Mouse (Mus musculus) MEL (cell line): ENCODE results near the gene Scaf11. TPM values are rescaled to one million over a fixed set of nuclear protein-coding genes. Genes with fewer than 3 reads are reported as not detected.

Experiments
- DNase-seq: peaks from one replicate; pipeline ENCODE4 v3.0.0; 2011; ENCODE audit warnings: low read depth, low spot score
- H3K27ac ChIP-seq: 2 replicates; pipeline ENCODE4 v1.5.1; 2012; ENCODE audit warnings: low read depth, mild to moderate bottlenecking, control low read depth, low read length, moderate library complexity; ENCODE audit not compliant: control insufficient read depth
- H3K27me3 ChIP-seq, 2 experiments: fragments of 150-350 bp in 1 of 2; sonication (generic) in 1 of 2; 2 replicates each; pipeline ENCODE4 v1.6.1; 2012; ENCODE audit warnings: low read length in 2 of 2, mild to moderate bottlenecking in 2 of 2, improper control_type of control experiment in 1 of 2, moderate library complexity in 1 of 2; ENCODE audit not compliant: insufficient read depth in 2 of 2, control insufficient read depth in 1 of 2
- H3K36me3 ChIP-seq, 2 experiments: 2 replicates each; pipeline ENCODE4 v1.6.1; 2012 to 2014; ENCODE audit warnings: low read length in 2 of 2, improper control_type of control experiment in 1 of 2, inconsistent platforms in 1 of 2, mild to moderate bottlenecking in 1 of 2; ENCODE audit not compliant: insufficient read depth in 2 of 2, control insufficient read depth in 1 of 2
- H3K4me1 ChIP-seq, 2 experiments: fragments of 150-350 bp in 1 of 2; sonication (generic) in 1 of 2; 2 replicates each; pipeline ENCODE4 v1.6.1; 2012; ENCODE audit warnings: low read length in 2 of 2, improper control_type of control experiment in 1 of 2, mild to moderate bottlenecking in 1 of 2; ENCODE audit not compliant: insufficient read depth in 2 of 2, control insufficient read depth in 1 of 2
- H3K4me3 ChIP-seq, 2 experiments: fragments of 150-350 bp in 1 of 2; sonication (generic) in 1 of 2; 2 replicates each; pipeline ENCODE4 v1.5.1; 2012; ENCODE audit warnings: low read depth in 2 of 2, low read length in 2 of 2, mild to moderate bottlenecking in 2 of 2, moderate library complexity in 2 of 2, control low read depth in 1 of 2, improper control_type of control experiment in 1 of 2; ENCODE audit not compliant: control insufficient read depth in 1 of 2, insufficient read depth in 1 of 2
- H3K79me2 ChIP-seq: 2 replicates; pipeline ENCODE4 v1.6.1; 2012; ENCODE audit warnings: mild to moderate bottlenecking, low read length, moderate library complexity; ENCODE audit not compliant: control insufficient read depth, poor library complexity, insufficient read depth
- H3K9ac ChIP-seq: 2 replicates; pipeline ENCODE4 v1.6.1; 2012; ENCODE audit warnings: low read depth, mild to moderate bottlenecking, control low read depth, low read length, moderate library complexity; ENCODE audit not compliant: control insufficient read depth, poor library complexity, severe bottlenecking
- H3K9me3 ChIP-seq: fragments of 150-350 bp; sonication (generic); replicated peaks from 2 replicates; pipeline ENCODE4 v1.6.1; 2012; ENCODE audit warnings: mild to moderate bottlenecking, low read length, improper control_type of control experiment, moderate library complexity; ENCODE audit not compliant: insufficient read depth
- CHD2 ChIP-seq: IDR thresholded peaks from 2 replicates; pipeline ENCODE4 v1.6.1; 2011; ENCODE audit warnings: low read length, improper control_type of control experiment
- ETS1 ChIP-seq: IDR thresholded peaks from 2 replicates; pipeline ENCODE4 v1.6.1; 2012; ENCODE audit warnings: low read depth, mild to moderate bottlenecking, inconsistent platforms, low read length, improper control_type of control experiment, moderate library complexity
- GABPA ChIP-seq: IDR thresholded peaks from 2 replicates; pipeline ENCODE4 v1.6.1; 2012; ENCODE audit warnings: low read depth, mild to moderate bottlenecking, inconsistent platforms, low read length, improper control_type of control experiment, moderate library complexity
- HCFC1 ChIP-seq: IDR thresholded peaks from 2 replicates; pipeline ENCODE4 v1.6.1; 2012; ENCODE audit warnings: low read depth, mild to moderate bottlenecking, inconsistent platforms, low read length, improper control_type of control experiment, moderate library complexity
- KAT2A ChIP-seq: conservative IDR thresholded peaks from 2 replicates; pipeline ENCODE4 v1.6.1; 2012; ENCODE audit warnings: low read depth, low read length, improper control_type of control experiment, inconsistent platforms
- MAFK ChIP-seq: IDR thresholded peaks from 2 replicates; pipeline ENCODE4 v1.6.1; 2011; ENCODE audit warnings: low read depth, mild to moderate bottlenecking, low read length, improper control_type of control experiment, borderline replicate concordance
- MAX ChIP-seq: IDR thresholded peaks from 2 replicates; pipeline ENCODE4 v1.6.1; 2011; ENCODE audit warnings: low read length, improper control_type of control experiment
- NELFE ChIP-seq: IDR thresholded peaks from 2 replicates; pipeline ENCODE4 v1.6.1; 2011; ENCODE audit warnings: low read depth, low read length, improper control_type of control experiment
- NRF1 ChIP-seq: IDR thresholded peaks from 2 replicates; pipeline ENCODE4 v1.6.1; 2014; ENCODE audit warnings: low read depth, mild to moderate bottlenecking, inconsistent platforms, low read length, improper control_type of control experiment, moderate library complexity; ENCODE audit not compliant: poor library complexity, insufficient read depth, severe bottlenecking
- POLR2AphosphoS2 ChIP-seq: IDR thresholded peaks from 2 replicates; pipeline ENCODE4 v1.6.1; 2011; ENCODE audit warnings: low read length, improper control_type of control experiment
- POLR2AphosphoS5 ChIP-seq: IDR thresholded peaks from 2 replicates; pipeline ENCODE4 v1.6.1; 2012; ENCODE audit warnings: low read depth, borderline replicate concordance, mild to moderate bottlenecking, inconsistent platforms, low read length, moderate library complexity, mixed read lengths
- SMC3 ChIP-seq: IDR thresholded peaks from 2 replicates; pipeline ENCODE4 v1.6.1; 2011; ENCODE audit warnings: low read depth, low read length, improper control_type of control experiment
- TAL1 ChIP-seq: IDR thresholded peaks from 2 replicates; pipeline ENCODE4 v1.6.1; 2012; ENCODE audit warnings: mild to moderate bottlenecking, inconsistent platforms, low read length, moderate library complexity, mixed read lengths
- TBP ChIP-seq: IDR thresholded peaks from 2 replicates; pipeline ENCODE4 v1.8.0; 2011; ENCODE audit warnings: low read depth, low read length, improper control_type of control experiment
- TCF12 ChIP-seq: IDR thresholded peaks from 2 replicates; pipeline ENCODE4 v1.6.1; 2014; ENCODE audit warnings: low read depth, mild to moderate bottlenecking, inconsistent platforms, low read length, improper control_type of control experiment, moderate library complexity
- UBTF ChIP-seq: IDR thresholded peaks from 2 replicates; pipeline ENCODE4 v1.6.1; 2012; ENCODE audit warnings: low read depth, mild to moderate bottlenecking, inconsistent platforms, low read length, improper control_type of control experiment, moderate library complexity, borderline replicate concordance; ENCODE audit not compliant: insufficient read depth
- USF1 ChIP-seq: IDR thresholded peaks from 2 replicates; pipeline ENCODE4 v1.6.1; 2014; ENCODE audit warnings: low read depth, mild to moderate bottlenecking, inconsistent platforms, low read length, improper control_type of control experiment, moderate library complexity
- USF2 ChIP-seq, 2 experiments: IDR thresholded peaks; 2 replicates each; pipeline ENCODE4 v1.6.1; 2011 to 2012; ENCODE audit warnings: improper control_type of control experiment in 2 of 2, low read length in 2 of 2, borderline replicate concordance in 1 of 2, inconsistent platforms in 1 of 2, low read depth in 1 of 2, mild to moderate bottlenecking in 1 of 2; ENCODE audit not compliant: insufficient read depth in 1 of 2
- ZMIZ1 ChIP-seq: IDR thresholded peaks from 2 replicates; pipeline ENCODE4 v1.6.1; 2012; ENCODE audit warnings: low read depth, mild to moderate bottlenecking, inconsistent platforms, low read length, improper control_type of control experiment, moderate library complexity
- polyA plus RNA-seq, 2 experiments: library from polyadenylated mRNA; stranded (reverse) in 1 of 2; unstranded in 1 of 2; fragments of >175 nt in 1 of 2; fragments of >200 nt in 1 of 2; gene quantifications; 2 replicates each; pipeline versions ENCODE4 v1.2.1 to v1.2.4; 2012; ENCODE audit warnings: low replicate concordance in 2 of 2, low read depth in 1 of 2; ENCODE audit not compliant: insufficient read length in 2 of 2, insufficient read depth in 1 of 2, missing spikeins in 1 of 2
- total RNA-seq: library from RNA; depleted of rRNA; stranded (reverse); fragments of 300-350 nt; gene quantifications from 2 replicates; pipeline ENCODE4 v1.2.3, GENCODE M21; 2012

Gene Scaf11
- total and polyA plus RNA-seq, 3 experiments = 137 to 242 (median 165) TPM

DNA sequence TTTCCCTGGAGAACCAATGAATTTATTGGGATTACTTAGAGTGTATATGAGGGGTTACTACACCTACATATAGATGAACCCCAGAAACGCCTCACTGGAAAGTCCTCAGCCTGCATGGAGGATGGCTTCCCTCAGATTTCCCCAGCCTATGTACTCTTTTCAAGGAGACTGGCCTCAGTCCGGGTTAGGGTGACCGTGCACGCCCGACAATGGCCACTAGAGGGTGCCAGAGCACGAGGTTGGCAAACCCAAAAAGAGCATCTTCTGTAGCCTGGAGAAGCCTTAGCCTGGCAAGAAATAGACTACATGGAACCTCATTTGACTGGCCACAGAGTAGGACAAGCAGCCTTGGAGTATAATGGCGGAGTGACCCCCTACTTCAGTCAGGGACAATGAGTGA is 15.7 kb upstream of the Scaf11 start (continued):
- TF ChIP-seq NELFE = no peak

DNA sequence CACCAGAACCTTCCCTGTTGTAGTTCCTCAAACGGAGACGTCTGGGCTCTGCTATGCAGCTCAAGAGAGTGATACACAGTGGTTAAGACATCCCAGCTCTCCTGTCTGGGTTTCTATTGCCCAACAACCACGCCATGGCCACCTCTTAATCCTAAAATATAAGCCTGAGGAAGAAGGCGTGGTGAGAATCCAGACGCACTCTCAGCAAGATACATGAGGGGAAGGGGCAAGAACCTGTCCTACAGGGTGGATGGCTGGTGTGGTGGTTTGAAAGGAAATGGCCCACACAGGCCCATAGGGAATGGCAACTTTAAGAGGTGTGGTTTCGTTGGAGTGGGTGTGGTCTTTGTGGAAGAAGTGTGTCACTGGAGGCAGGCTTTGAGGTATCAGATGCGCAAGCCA is 14.9 kb upstream of the Scaf11 start:
- no peak overlapping the region for H3K9ac ChIP-seq
- H3K4me3 ChIP-seq = peak overlapping the region in 1 of 2 experiments; percentile 73; a peak in 1 of 4 replicates
- H3K36me3 ChIP-seq = peaks cover 0 to 2% of the 10 kb centered on the region in 2 experiments; a peak in 1 of 4 replicates
- H3K27me3 ChIP-seq = no peaks in the 10 kb centered on the region
- TF ChIP-seq CHD2 (no peak), TBP (no peak), SMC3 (no peak), USF2 (IDR thresholded peaks at IDR 0.05; ENCODE audit: borderline replicate concordance in 1 of 2, insufficient read depth in 1 of 2, low read depth in 1 of 2, low read length in 2 of 2) (no peak), POLR2AphosphoS5 (no peak), UBTF (no peak), KAT2A (no peak), USF1 (no peak), HCFC1 (0 out of 2 replicates have a peak, but pooled peaks have one; percentile 19), POLR2AphosphoS2 (no peak), MAX (no peak), ZMIZ1 (no peak), TCF12 (0 out of 2 replicates have a peak, but pooled peaks have one; percentile 18), NRF1 (no peak), MAFK (no peak)
- peaks cover 2 to 7% of the 10 kb centered on the region in 2 experiments; a peak in 3 of 4 replicates for H3K4me1 ChIP-seq
- no peak overlapping the region for H3K27ac ChIP-seq
- no peaks in the 10 kb centered on the region for H3K9me3 ChIP-seq
- H3K79me2 ChIP-seq = no peaks in the 10 kb centered on the region
- DNase-seq = peak; percentile 78

DNA sequence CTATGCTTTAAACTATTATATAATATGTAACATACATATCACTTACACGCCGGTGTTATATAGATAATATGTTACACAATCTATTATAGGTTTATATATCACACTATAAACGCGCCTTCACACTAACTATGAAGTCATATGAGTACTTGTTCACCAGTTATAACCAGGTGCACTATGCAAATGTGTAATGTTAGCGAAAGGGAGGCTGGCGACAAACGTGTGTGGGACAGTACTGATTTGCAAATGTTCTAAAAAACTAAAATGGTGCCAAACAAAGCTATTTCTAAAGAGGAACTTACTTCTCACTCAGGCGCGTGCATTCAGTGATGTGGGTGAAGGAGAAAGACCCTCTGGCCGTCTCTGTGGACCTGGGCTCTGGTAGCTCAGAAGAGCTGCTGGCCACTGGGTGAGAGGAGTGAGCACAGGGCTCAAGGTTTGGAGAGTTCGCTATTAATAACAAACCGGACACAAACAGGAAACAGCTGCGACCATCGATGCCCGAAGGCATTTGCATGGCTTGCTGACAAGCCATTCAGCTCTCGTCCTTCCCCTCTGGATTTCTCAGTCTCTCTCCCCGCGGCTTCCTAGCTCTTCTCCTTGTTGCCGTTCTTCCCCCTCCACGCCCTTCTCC is 13.8 kb upstream of the Scaf11 start:
- 0 out of 2 replicates have a peak, but pooled peaks have one; percentile 20 for TF ChIP-seq ETS1
- peak; percentile 8; the same call in 1 of the 2 replicates for TF ChIP-seq TAL1
- TF ChIP-seq TBP = no peak
- no peak for TF ChIP-seq NELFE
- TF ChIP-seq GABPA = no peak
- Histone ChIP-seq H3K36me3 (peaks cover 0 to 2% of the 10 kb centered on the region in 2 experiments; a peak in 1 of 4 replicates), H3K79me2 (no peaks in the 10 kb centered on the region), H3K27ac (no peak overlapping the region), H3K9me3 (no peaks in the 10 kb centered on the region), H3K9ac (peak overlapping the region; percentile 24), H3K4me3 (peak overlapping the region; percentile 38 to 73), H3K27me3 (no peaks in the 10 kb centered on the region; a peak in 1 of 4 replicates), H3K4me1 (peaks cover 2 to 7% of the 10 kb centered on the region in 2 experiments; a peak in 3 of 4 replicates)
- peak; percentile 62 for DNase-seq
